Mouse (Mus musculus) stomach, postnatal 0 days (tissue): ENCODE results near the gene Klrb1b. TPM values are rescaled to one million over a fixed set of nuclear protein-coding genes. Genes with fewer than 3 reads are reported as not detected.

Experiments used
- ATAC-seq: fragments of 200-750 bp; cut with Nextera tagmentation; 2 replicates; pipeline ENCODE4 v1.8.0; 2017; ENCODE audit not compliant: low FRiP score, low TSS enrichment
- DNase-seq: peaks from one replicate; pipeline ENCODE4 v3.0.0-alpha.2; 2016; ENCODE audit warnings: low spot score
- H3K27ac ChIP-seq: fragments of 300-500 bp; sonication (generic); replicated peaks from 2 replicates; pipeline ENCODE4 v1.5.1; 2014; ENCODE audit warnings: mild to moderate bottlenecking, control low read depth
- H3K27me3 ChIP-seq: fragments of 300-500 bp; sonication (generic); 2 replicates; pipeline ENCODE4 v1.6.1; 2014; ENCODE audit warnings: low read length; ENCODE audit not compliant: control insufficient read depth, insufficient read depth
- H3K36me3 ChIP-seq: fragments of 300-500 bp; sonication (generic); 2 replicates; pipeline ENCODE4 v1.6.1; 2014; ENCODE audit warnings: low read length, mixed read lengths; ENCODE audit not compliant: control insufficient read depth, insufficient read depth
- H3K4me1 ChIP-seq: fragments of 300-500 bp; sonication (generic); replicated peaks from 2 replicates; pipeline ENCODE4 v1.6.1; 2014; ENCODE audit warnings: antibody characterized with exemption; ENCODE audit not compliant: control insufficient read depth, insufficient read depth
- H3K4me2 ChIP-seq: fragments of 300-500 bp; sonication (generic); replicated peaks from 2 replicates; pipeline ENCODE4 v1.6.1; 2014; ENCODE audit warnings: low read depth, mild to moderate bottlenecking, control low read depth, moderate library complexity
- H3K4me3 ChIP-seq: fragments of 300-500 bp; sonication (generic); 2 replicates; pipeline ENCODE4 v1.5.1; 2014; ENCODE audit warnings: low read depth, low read length, control low read depth
- H3K9ac ChIP-seq: fragments of 300-500 bp; sonication (generic); 2 replicates; pipeline ENCODE4 v1.6.1; 2014; ENCODE audit warnings: mild to moderate bottlenecking, low read length, control low read depth, mixed read lengths
- H3K9me3 ChIP-seq: fragments of 300-500 bp; sonication (generic); 2 replicates; pipeline ENCODE4 v1.6.1; 2016; ENCODE audit warnings: low read length; ENCODE audit not compliant: control insufficient read depth
- CTCF ChIP-seq: IDR thresholded peaks from 2 replicates; pipeline ENCODE4 v1.5.1; 2016; ENCODE audit warnings: antibody characterized with exemption, low read depth, mild to moderate bottlenecking, moderate library complexity
- EP300 ChIP-seq: optimal IDR thresholded peaks from 2 replicates; pipeline ENCODE3; 2016; ENCODE audit warnings: antibody characterized with exemption
- WGBS: fragments of 180-500 bp; shearing (Covaris S2); extraction: QIAGEN DNeasy Blood & Tissue Kit; methylation state at CpG from one replicate; pipeline ENCODE4 v1.1.7; 2014; 5-methylcytosine and 5-hydroxymethylcytosine counted together
- polyA plus RNA-seq: library from polyadenylated mRNA; unstranded; fragments of >200 nt; fragmentation: Nextera tagmentation; extraction: Ambion mirVana; gene quantifications from 2 replicates; pipeline ENCODE4 v1.2.1, GENCODE M21; 2015

Gene Klrb1b
- polyA plus RNA-seq, 1 experiment from 2014 or later: 0.19 TPM

GRCm38 (mm10) chr6:128836191-128836954 is 10.2 kb upstream of the Klrb1b start:
- no peak for TF ChIP-seq CTCF
- no peak for TF ChIP-seq EP300
- DNase-seq: no peak
- H3K4me1 ChIP-seq: no peaks in the 10 kb centered on the region
- H3K27ac ChIP-seq: no peak overlapping the region
- H3K9me3 ChIP-seq: no peaks in the 10 kb centered on the region
- H3K4me2 ChIP-seq: no peak overlapping the region
- H3K27me3 ChIP-seq: no peaks in the 10 kb centered on the region
- no peak overlapping the region for H3K4me3 ChIP-seq
- ATAC-seq: no peak
- no peaks in the 10 kb centered on the region for H3K36me3 ChIP-seq
- WGBS: 64% methylated on average over 8 of the region's 8 CpGs
- no peak overlapping the region for H3K9ac ChIP-seq

- no peak overlapping the region for H3K9ac ChIP-seq
- H3K4me2 ChIP-seq: no peak overlapping the region
- DNase-seq: peak; percentile 56
- peak; percentile 45 for ATAC-seq
- WGBS: 59% methylated on average over 4 of the region's 4 CpGs
- no peak overlapping the region for H3K4me3 ChIP-seq
- TF ChIP-seq EP300: no peak
- no peak for TF ChIP-seq CTCF
- H3K9me3 ChIP-seq: no peaks in the 10 kb centered on the region
- H3K27ac ChIP-seq: no peak overlapping the region
- H3K27me3 ChIP-seq: no peaks in the 10 kb centered on the region
- H3K4me1 ChIP-seq: no peaks in the 10 kb centered on the region
- H3K36me3 ChIP-seq: no peaks in the 10 kb centered on the region
Measured at GRCm38 (mm10) chr6:128835571-128835970, 9.4 kb upstream of the Klrb1b start.

- ATAC-seq (no peak), DNase-seq (no peak)
- TF ChIP-seq CTCF (no peak), EP300 (no peak)
- Histone ChIP-seq H3K27ac (no peak overlapping the region), H3K36me3 (no peaks in the 10 kb centered on the region), H3K9me3 (no peaks in the 10 kb centered on the region), H3K4me1 (no peaks in the 10 kb centered on the region; the same call in 1 of the 2 replicates), H3K9ac (no peak overlapping the region), H3K27me3 (no peaks in the 10 kb centered on the region), H3K4me3 (no peak overlapping the region), H3K4me2 (no peak overlapping the region)
- WGBS: 82% methylated on average over 10 of the region's 10 CpGs
Measured at GRCm38 (mm10) chr6:128833046-128833445, 6.9 kb upstream of the Klrb1b start.

DNA sequence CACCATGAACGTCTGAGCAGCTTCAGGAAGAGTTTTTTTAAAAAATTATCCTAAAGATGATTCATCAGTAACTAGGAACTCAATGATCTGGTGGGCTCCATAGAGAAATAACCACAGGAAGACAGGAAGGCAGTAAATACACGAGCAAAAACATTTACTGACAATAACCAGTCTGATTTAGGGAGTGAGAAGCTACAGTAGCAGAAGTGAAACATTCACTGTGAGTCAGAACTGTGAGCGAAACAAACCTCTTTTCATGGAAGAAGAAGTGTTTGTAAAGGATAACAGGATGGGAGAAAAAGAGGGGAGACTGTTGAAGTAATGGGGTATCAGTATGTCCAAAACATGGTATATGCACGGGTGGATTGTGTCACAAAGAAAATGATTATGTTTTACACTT is 3.7 kb upstream of the Klrb1b start:
- H3K9ac ChIP-seq: no peak overlapping the region
- no peaks in the 10 kb centered on the region for H3K27me3 ChIP-seq
- no peaks in the 10 kb centered on the region; the same call in 1 of the 2 replicates for H3K4me1 ChIP-seq
- H3K36me3 ChIP-seq: no peaks in the 10 kb centered on the region
- H3K27ac ChIP-seq: no peak overlapping the region
- H3K9me3 ChIP-seq: no peaks in the 10 kb centered on the region
- no peak overlapping the region for H3K4me2 ChIP-seq
- no peak overlapping the region for H3K4me3 ChIP-seq
- 54% methylated on average over 4 of the region's 4 CpGs for WGBS
- ATAC-seq (no peak), DNase-seq (no peak)
- TF ChIP-seq EP300: no peak
- no peak for TF ChIP-seq CTCF

- Histone ChIP-seq H3K4me1 (no peaks in the 10 kb centered on the region; the same call in 1 of the 2 replicates), H3K4me2 (no peak overlapping the region), H3K27me3 (no peaks in the 10 kb centered on the region), H3K9ac (no peak overlapping the region), H3K4me3 (no peak overlapping the region), H3K27ac (no peak overlapping the region), H3K36me3 (no peaks in the 10 kb centered on the region), H3K9me3 (no peaks in the 10 kb centered on the region)
- no peak for DNase-seq
- ATAC-seq: no peak
- 79% methylated on average over 3 of the region's 3 CpGs for WGBS
- TF ChIP-seq CTCF (no peak), EP300 (no peak)
Measured at GRCm38 (mm10) chr6:128826781-128827180, 650 bp upstream of the Klrb1b start.

DNA sequence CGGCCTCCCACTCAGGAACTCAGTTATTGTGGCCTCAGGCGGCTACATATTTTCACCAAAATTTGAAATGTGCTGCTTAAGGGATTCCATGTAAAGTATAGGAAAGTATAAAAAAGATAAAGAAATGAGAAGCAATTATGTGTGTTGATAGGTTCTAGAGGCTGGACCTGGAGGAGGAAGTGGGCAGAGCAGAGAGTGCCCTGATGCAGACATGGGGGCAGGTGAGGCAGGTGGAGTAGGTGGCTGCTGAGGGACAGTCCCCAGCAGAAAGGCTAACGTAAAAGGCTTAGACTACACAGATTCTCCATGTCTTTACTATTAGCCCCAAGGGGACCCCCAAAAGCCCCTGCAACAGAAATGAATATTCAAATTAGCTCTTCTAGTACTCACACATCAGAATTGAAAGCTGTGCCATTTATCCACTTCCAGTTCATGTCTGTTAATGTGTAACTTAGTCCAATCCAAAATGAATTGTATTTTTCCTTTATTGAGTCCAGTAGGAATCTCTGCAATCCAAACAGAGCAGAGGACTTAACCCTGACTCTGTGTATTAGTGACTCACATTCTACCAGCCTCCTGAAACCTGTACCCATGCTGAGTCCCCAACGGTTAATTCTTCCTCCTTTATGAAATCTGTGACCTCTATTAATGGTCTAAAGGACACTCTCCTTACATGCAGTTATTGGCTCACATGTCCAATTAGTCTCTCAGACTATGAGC is 7.9 kb downstream of the Klrb1b start:
- TF ChIP-seq EP300: no peak
- no peak for TF ChIP-seq CTCF
- Histone ChIP-seq H3K9me3 (no peaks in the 10 kb centered on the region), H3K4me1 (no peaks in the 10 kb centered on the region), H3K27me3 (no peaks in the 10 kb centered on the region), H3K4me3 (no peak overlapping the region), H3K9ac (no peak overlapping the region), H3K36me3 (no peaks in the 10 kb centered on the region), H3K27ac (no peak overlapping the region), H3K4me2 (no peak overlapping the region)
- WGBS: 76% methylated on average over 4 of the region's 4 CpGs
- ATAC-seq (no peak), DNase-seq (no peak)
